Mouse (Mus musculus) hindbrain, postnatal 0 days (tissue): ENCODE results near the gene Celf5. TPM values are rescaled to one million over a fixed set of nuclear protein-coding genes. Genes with fewer than 3 reads are reported as not detected.

Experiments
- ATAC-seq: fragments of 200-750 bp; cut with Nextera tagmentation; 2 replicates; pipeline ENCODE4 v1.8.0; 2017; ENCODE audit warnings: mild to moderate bottlenecking, moderate TSS enrichment, moderate library complexity
- DNase-seq: peaks from one replicate; pipeline ENCODE4 v3.0.0-alpha.2; 2015; ENCODE audit warnings: low spot score
- H3K27ac ChIP-seq: fragments of 300-500 bp; sonication (generic); 2 replicates; pipeline ENCODE4 v1.5.1; 2014; ENCODE audit warnings: mild to moderate bottlenecking
- H3K27me3 ChIP-seq: fragments of 300-500 bp; sonication (generic); 2 replicates; pipeline ENCODE4 v1.6.1; 2014; ENCODE audit warnings: low read length, mixed read lengths; ENCODE audit not compliant: insufficient read depth
- H3K36me3 ChIP-seq: fragments of 300-500 bp; sonication (generic); 2 replicates; pipeline ENCODE4 v1.6.1; 2014; ENCODE audit warnings: low read length, mixed read lengths; ENCODE audit not compliant: insufficient read depth
- H3K4me1 ChIP-seq: fragments of 300-500 bp; sonication (generic); 2 replicates; pipeline ENCODE4 v1.6.1; 2014; ENCODE audit warnings: antibody characterized with exemption, low read length, mixed read lengths; ENCODE audit not compliant: insufficient read depth
- H3K4me2 ChIP-seq: fragments of 300-500 bp; sonication (generic); 2 replicates; pipeline ENCODE4 v1.6.1; 2014; ENCODE audit warnings: low read depth, mild to moderate bottlenecking, low read length, moderate library complexity, mixed read lengths
- H3K4me3 ChIP-seq: fragments of 300-500 bp; sonication (generic); 2 replicates; pipeline ENCODE4 v1.5.1; 2014; ENCODE audit warnings: low read length
- H3K9ac ChIP-seq: fragments of 300-500 bp; sonication (generic); replicated peaks from 2 replicates; pipeline ENCODE4 v1.6.1; 2014; ENCODE audit warnings: mild to moderate bottlenecking, low read length, moderate library complexity, mixed read lengths
- H3K9me3 ChIP-seq: fragments of 300-500 bp; sonication (generic); 2 replicates; pipeline ENCODE4 v1.6.1; 2016; ENCODE audit warnings: low read length, mixed read lengths
- CTCF ChIP-seq: IDR thresholded peaks from 2 replicates; pipeline ENCODE4 v1.5.1; 2016; ENCODE audit warnings: antibody characterized with exemption, control low read depth, low read depth
- WGBS: fragments of 180-500 bp; shearing (Covaris S2); extraction: QIAGEN DNeasy Blood & Tissue Kit; methylation state at CpG from one replicate; pipeline ENCODE4 v1.1.7; 2014; 5-methylcytosine and 5-hydroxymethylcytosine counted together
- polyA plus RNA-seq: library from polyadenylated mRNA; unstranded; fragments of >200 nt; fragmentation: Nextera tagmentation; extraction: Ambion mirVana; gene quantifications from 2 replicates; pipeline ENCODE4 v1.2.1, GENCODE M21; 2015
- total RNA-seq: library from RNA; depleted of rRNA; stranded (reverse); fragments of >200 nt; gene quantifications from 2 replicates; pipeline ENCODE4 v1.2.3, GENCODE M21; 2014

Celf5 gene
- total and polyA plus RNA-seq, 2 experiments from 2014 or later = 43.2 to 93.9 TPM

- DNase-seq (no peak), ATAC-seq (no peak)
- no peaks in the 10 kb centered on the region for H3K36me3 ChIP-seq
- H3K4me3 ChIP-seq = no peak overlapping the region
- H3K27ac ChIP-seq = no peak overlapping the region
- no peaks in the 10 kb centered on the region for H3K27me3 ChIP-seq
- H3K9ac ChIP-seq = no peak overlapping the region
- 75% methylated on average over 23 of the region's 23 CpGs for WGBS
- TF ChIP-seq CTCF = 0 out of 2 replicates have a peak, but pooled peaks have one; percentile 1
- H3K9me3 ChIP-seq = no peaks in the 10 kb centered on the region
- no peak overlapping the region for H3K4me2 ChIP-seq
- H3K4me1 ChIP-seq = peaks cover 15% of the 10 kb centered on the region
Measured at GRCm38 (mm10) chr10:81499250-81499901, 16.9 kb upstream of the Celf5 start.

- ATAC-seq = no peak
- H3K36me3 ChIP-seq = no peaks in the 10 kb centered on the region
- DNase-seq = no peak
- H3K27ac ChIP-seq = no peak overlapping the region
- H3K9me3 ChIP-seq = no peaks in the 10 kb centered on the region
- H3K9ac ChIP-seq = no peak overlapping the region
- 82% methylated on average over 38 of the region's 38 CpGs for WGBS
- TF ChIP-seq CTCF = peak; percentile 30; the same call in 1 of the 2 replicates
- H3K27me3 ChIP-seq = no peaks in the 10 kb centered on the region
- H3K4me2 ChIP-seq = no peak overlapping the region
- H3K4me3 ChIP-seq = no peak overlapping the region
- H3K4me1 ChIP-seq = peaks cover 15% of the 10 kb centered on the region
Measured at GRCm38 (mm10) chr10:81498316-81499249, 16.1 kb upstream of the Celf5 start.

GRCm38 (mm10) chr10:81497401-81498270 is 15.1 kb upstream of the Celf5 start:
- Histone ChIP-seq H3K4me1 (peaks cover 15% of the 10 kb centered on the region), H3K27ac (no peak overlapping the region), H3K9me3 (no peaks in the 10 kb centered on the region), H3K27me3 (no peaks in the 10 kb centered on the region), H3K4me3 (no peak overlapping the region), H3K9ac (no peak overlapping the region; the same call in 1 of the 2 replicates), H3K4me2 (peak overlapping the region; percentile 77), H3K36me3 (peaks cover 2% of the 10 kb centered on the region; the same call in 1 of the 2 replicates)
- TF ChIP-seq CTCF = 0 out of 2 replicates have a peak, but pooled peaks have one; percentile 4
- DNase-seq = no peak
- WGBS = 78% methylated on average over 17 of the region's 17 CpGs
- no peak for ATAC-seq

GRCm38 (mm10) chr10:81496969-81497368 is 14.5 kb upstream of the Celf5 start:
- Histone ChIP-seq H3K9me3 (no peaks in the 10 kb centered on the region), H3K9ac (peak overlapping the region; percentile 80), H3K4me1 (peaks cover 15% of the 10 kb centered on the region), H3K27ac (peak overlapping the region; percentile 77; the same call in 1 of the 2 replicates), H3K36me3 (peaks cover 8% of the 10 kb centered on the region), H3K27me3 (no peaks in the 10 kb centered on the region), H3K4me3 (peak overlapping the region; percentile 69), H3K4me2 (peak overlapping the region; percentile 77)
- 34% methylated on average over 4 of the region's 4 CpGs for WGBS
- DNase-seq (no peak), ATAC-seq (no peak)
- TF ChIP-seq CTCF = no peak

GRCm38 (mm10) chr10:81496264-81496901 is 13.9 kb upstream of the Celf5 start, which contains the start of gene Ncln:
Gene Ncln (minus strand): TSS chr10:81496392.
- Histone ChIP-seq H3K4me3 (peak within 1 kb of the TSS; percentile 69), H3K4me2 (peak within 1 kb of the TSS; percentile 77), H3K9ac (peak within 1 kb of the TSS; percentile 80), H3K36me3 (peaks cover 14% of the 10 kb centered on the region), H3K27ac (peak within 1 kb of the TSS; percentile 77), H3K4me1 (peaks cover 15% of the 10 kb centered on the region), H3K9me3 (no peaks in the 10 kb centered on the region), H3K27me3 (no peaks in the 10 kb centered on the region)
- WGBS = under 1% methylated on average over 45 of the region's 45 CpGs
- ATAC-seq (peak; percentile 97), DNase-seq (peak; percentile 99)
- TF ChIP-seq CTCF = no peak
